Mouse (Mus musculus): ENCODE results near the gene 1700123O20Rik. TPM values are rescaled to one million over a fixed set of nuclear protein-coding genes. Genes with fewer than 3 reads are reported as not detected.

1700123O20Rik gene
- polyA plus RNA-seq, 1 experiment: 47.0 TPM

GRCm38 (mm10) chr14:54643011-54643410 lies 43.0 kb upstream of the 1700123O20Rik start:
- H3K4me3 ChIP-seq (ENCODE audit: control insufficient read depth, low read depth, low read length): no peak overlapping the region
- no peak for TF ChIP-seq CTCF (IDR thresholded peaks at IDR 0.05; ENCODE audit: control insufficient read depth, insufficient read depth, insufficient replicate concordance, low read depth, low read length)
- TF ChIP-seq POLR2A (IDR thresholded peaks at IDR 0.05; ENCODE audit: control insufficient read depth, low read depth, low read length): no peak
- H3K27me3 ChIP-seq (ENCODE audit: control insufficient read depth, insufficient read depth, low read length): no peaks in the 10 kb centered on the region
- peaks cover 16% of the 10 kb centered on the region for H3K4me1 ChIP-seq (ENCODE audit: control insufficient read depth, insufficient read depth, low read length)
- H3K36me3 ChIP-seq (ENCODE audit: control insufficient read depth, insufficient read depth, low read length): no peaks in the 10 kb centered on the region; the same call in 1 of the 2 replicates
- no peak overlapping the region for H3K27ac ChIP-seq (ENCODE audit: control insufficient read depth, insufficient read depth, low read depth, low read length)

- Histone ChIP-seq H3K27me3 (ENCODE audit: control insufficient read depth, insufficient read depth, low read length) (no peaks in the 10 kb centered on the region), H3K36me3 (ENCODE audit: control insufficient read depth, insufficient read depth, low read length) (peaks cover 1% of the 10 kb centered on the region), H3K4me3 (ENCODE audit: control insufficient read depth, low read depth, low read length) (no peak overlapping the region), H3K4me1 (ENCODE audit: control insufficient read depth, insufficient read depth, low read length) (peaks cover 16% of the 10 kb centered on the region), H3K27ac (ENCODE audit: control insufficient read depth, insufficient read depth, low read depth, low read length) (no peak overlapping the region)
- TF ChIP-seq CTCF (IDR thresholded peaks at IDR 0.05; ENCODE audit: control insufficient read depth, insufficient read depth, insufficient replicate concordance, low read depth, low read length) (no peak), POLR2A (IDR thresholded peaks at IDR 0.05; ENCODE audit: control insufficient read depth, low read depth, low read length) (no peak)
Observed at GRCm38 (mm10) chr14:54644294-54644693, 41.7 kb upstream of the 1700123O20Rik start.

- TF ChIP-seq POLR2A (IDR thresholded peaks at IDR 0.05; ENCODE audit: control insufficient read depth, low read depth, low read length) (no peak), CTCF (IDR thresholded peaks at IDR 0.05; ENCODE audit: control insufficient read depth, insufficient read depth, insufficient replicate concordance, low read depth, low read length) (no peak)
- Histone ChIP-seq H3K4me3 (ENCODE audit: control insufficient read depth, low read depth, low read length) (no peak overlapping the region), H3K27me3 (ENCODE audit: control insufficient read depth, insufficient read depth, low read length) (no peaks in the 10 kb centered on the region), H3K27ac (ENCODE audit: control insufficient read depth, insufficient read depth, low read depth, low read length) (no peak overlapping the region), H3K4me1 (ENCODE audit: control insufficient read depth, insufficient read depth, low read length) (peaks cover 9% of the 10 kb centered on the region), H3K36me3 (ENCODE audit: control insufficient read depth, insufficient read depth, low read length) (peaks cover 3% of the 10 kb centered on the region)
Observed at GRCm38 (mm10) chr14:54646455-54646854, 39.6 kb upstream of the 1700123O20Rik start.

GRCm38 (mm10) chr14:54646898-54647636 lies 38.9 kb upstream of the 1700123O20Rik start:
- H3K4me1 ChIP-seq (ENCODE audit: control insufficient read depth, insufficient read depth, low read length): peaks cover 7% of the 10 kb centered on the region
- no peak for TF ChIP-seq CTCF (IDR thresholded peaks at IDR 0.05; ENCODE audit: control insufficient read depth, insufficient read depth, insufficient replicate concordance, low read depth, low read length)
- TF ChIP-seq POLR2A (IDR thresholded peaks at IDR 0.05; ENCODE audit: control insufficient read depth, low read depth, low read length): no peak
- H3K36me3 ChIP-seq (ENCODE audit: control insufficient read depth, insufficient read depth, low read length): peaks cover 3% of the 10 kb centered on the region
- H3K27ac ChIP-seq (ENCODE audit: control insufficient read depth, insufficient read depth, low read depth, low read length): no peak overlapping the region
- H3K27me3 ChIP-seq (ENCODE audit: control insufficient read depth, insufficient read depth, low read length): no peaks in the 10 kb centered on the region
- no peak overlapping the region for H3K4me3 ChIP-seq (ENCODE audit: control insufficient read depth, low read depth, low read length)

DNA sequence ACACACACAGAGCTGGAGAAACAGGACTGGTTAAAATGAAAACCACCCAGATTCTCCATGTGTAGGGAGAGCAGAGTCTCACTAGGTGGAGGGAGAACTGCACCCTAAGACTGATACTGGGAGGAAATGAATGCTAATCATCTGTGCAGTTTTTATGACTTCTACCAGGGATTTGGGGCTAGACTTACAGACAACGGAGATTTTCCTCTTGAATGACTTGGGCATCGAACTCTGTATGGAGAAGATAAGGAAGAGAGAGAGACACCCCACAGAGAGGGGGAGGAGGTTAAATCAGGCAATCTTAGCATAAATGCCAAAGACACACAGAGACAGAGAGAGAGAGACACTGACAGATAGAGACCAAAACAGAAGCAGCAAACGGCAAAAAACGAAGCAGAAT lies 38.1 kb upstream of the 1700123O20Rik start:
- TF ChIP-seq POLR2A (IDR thresholded peaks at IDR 0.05; ENCODE audit: control insufficient read depth, low read depth, low read length): no peak
- no peak for TF ChIP-seq CTCF (IDR thresholded peaks at IDR 0.05; ENCODE audit: control insufficient read depth, insufficient read depth, insufficient replicate concordance, low read depth, low read length)
- no peaks in the 10 kb centered on the region; the same call in 1 of the 2 replicates for H3K4me1 ChIP-seq (ENCODE audit: control insufficient read depth, insufficient read depth, low read length)
- H3K27ac ChIP-seq (ENCODE audit: control insufficient read depth, insufficient read depth, low read depth, low read length): no peak overlapping the region
- no peaks in the 10 kb centered on the region for H3K27me3 ChIP-seq (ENCODE audit: control insufficient read depth, insufficient read depth, low read length)
- peaks cover 3% of the 10 kb centered on the region for H3K36me3 ChIP-seq (ENCODE audit: control insufficient read depth, insufficient read depth, low read length)
- no peak overlapping the region for H3K4me3 ChIP-seq (ENCODE audit: control insufficient read depth, low read depth, low read length)

DNA sequence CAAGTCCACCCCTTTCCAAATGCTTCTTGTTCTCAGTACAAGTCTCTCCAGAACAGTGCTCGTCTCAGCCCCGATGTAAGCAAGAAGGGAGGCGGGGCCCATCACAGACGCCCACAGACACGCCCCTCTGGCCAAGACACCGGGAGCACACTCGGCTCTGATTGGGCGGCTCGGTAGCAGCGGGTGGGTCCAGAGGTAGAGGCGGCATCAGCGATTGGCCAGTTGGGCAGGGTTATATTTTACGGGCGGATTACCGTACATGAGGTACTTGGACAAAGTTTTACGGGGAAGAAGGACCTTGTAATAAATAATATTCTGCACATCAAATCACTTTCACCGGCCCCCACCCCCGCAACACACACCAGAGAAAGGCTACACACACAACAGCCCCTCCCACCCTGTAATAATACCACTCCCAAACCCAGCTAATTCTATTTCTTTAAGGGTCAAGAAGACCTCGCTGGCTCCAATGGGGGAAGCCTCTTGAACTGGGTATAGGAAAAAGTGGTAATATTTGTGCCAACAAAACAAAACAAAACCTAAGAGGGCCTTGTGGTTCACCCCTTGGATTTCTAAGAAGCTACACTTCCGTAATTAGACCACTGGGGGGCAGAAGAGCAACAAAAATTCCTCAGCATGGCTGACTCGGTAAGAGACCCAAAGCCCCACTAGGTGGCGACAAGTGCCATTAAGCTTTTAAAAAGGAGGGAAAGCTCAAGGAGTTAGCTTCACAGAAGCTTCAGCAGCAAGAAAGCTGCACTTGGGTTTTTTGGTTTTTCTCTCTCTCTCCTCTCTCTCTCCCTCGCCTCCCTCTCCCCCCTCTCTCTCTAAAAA lies 35.2 kb upstream of the 1700123O20Rik start:
- Histone ChIP-seq H3K36me3 (ENCODE audit: control insufficient read depth, insufficient read depth, low read length) (peaks cover 3% of the 10 kb centered on the region), H3K4me1 (ENCODE audit: control insufficient read depth, insufficient read depth, low read length) (no peaks in the 10 kb centered on the region; the same call in 1 of the 2 replicates), H3K4me3 (ENCODE audit: control insufficient read depth, low read depth, low read length) (no peak overlapping the region; the same call in none of the 2 replicates), H3K27me3 (ENCODE audit: control insufficient read depth, insufficient read depth, low read length) (no peaks in the 10 kb centered on the region), H3K27ac (ENCODE audit: control insufficient read depth, insufficient read depth, low read depth, low read length) (peak overlapping the region; percentile 34; the same call in 1 of the 2 replicates)
- TF ChIP-seq POLR2A (IDR thresholded peaks at IDR 0.05; ENCODE audit: control insufficient read depth, low read depth, low read length): no peak
- TF ChIP-seq CTCF (IDR thresholded peaks at IDR 0.05; ENCODE audit: control insufficient read depth, insufficient read depth, insufficient replicate concordance, low read depth, low read length): peak; percentile 34; the same call in 1 of the 2 replicates

GRCm38 (mm10) chr14:54651556-54651955 lies 34.5 kb upstream of the 1700123O20Rik start:
- Histone ChIP-seq H3K4me1 (ENCODE audit: control insufficient read depth, insufficient read depth, low read length) (no peaks in the 10 kb centered on the region; the same call in 1 of the 2 replicates), H3K36me3 (ENCODE audit: control insufficient read depth, insufficient read depth, low read length) (peaks cover 3% of the 10 kb centered on the region), H3K4me3 (ENCODE audit: control insufficient read depth, low read depth, low read length) (no peak overlapping the region), H3K27ac (ENCODE audit: control insufficient read depth, insufficient read depth, low read depth, low read length) (no peak overlapping the region), H3K27me3 (ENCODE audit: control insufficient read depth, insufficient read depth, low read length) (no peaks in the 10 kb centered on the region)
- TF ChIP-seq POLR2A (IDR thresholded peaks at IDR 0.05; ENCODE audit: control insufficient read depth, low read depth, low read length) (no peak), CTCF (IDR thresholded peaks at IDR 0.05; ENCODE audit: control insufficient read depth, insufficient read depth, insufficient replicate concordance, low read depth, low read length) (no peak)
